Mouse (Mus musculus) kidney, adult 11 months (tissue): Measurements from ENCODE around the gene B4galnt4.
A peak's percentile ranks its signal among the peaks of the same experiment; 100 is the strongest.

Source experiments
- DNase-seq: peaks from one replicate; pipeline ENCODE4 v3.0.0; 2022

B4galnt4 gene

DNA sequence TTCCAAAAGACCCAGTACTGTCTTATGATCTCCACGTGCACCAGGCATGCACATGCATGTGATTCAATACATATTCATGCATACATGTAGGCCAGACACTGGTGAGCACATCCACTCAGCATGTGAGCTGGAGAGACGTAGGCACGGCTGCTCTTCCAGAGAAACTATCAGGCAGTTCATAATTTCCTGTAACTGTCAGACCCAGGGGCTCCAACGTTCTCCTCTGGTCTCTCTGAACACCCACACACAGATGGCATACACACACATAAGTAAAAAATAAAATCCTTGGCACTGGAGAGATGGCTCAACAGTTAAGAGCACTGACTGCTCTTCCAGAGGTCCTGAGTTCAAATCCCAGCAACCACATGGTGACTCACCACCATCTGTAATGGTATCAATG is 12.9 kb downstream of the B4galnt4 start:
- no peak for DNase-seq

GRCm38 (mm10) chr7:141077841-141078240 is 16.9 kb downstream of the B4galnt4 start, which contains the start of gene Pkp3:
TSS of gene Pkp3 (plus strand) at chr7:141078218.
- DNase-seq, result no peak

DNA sequence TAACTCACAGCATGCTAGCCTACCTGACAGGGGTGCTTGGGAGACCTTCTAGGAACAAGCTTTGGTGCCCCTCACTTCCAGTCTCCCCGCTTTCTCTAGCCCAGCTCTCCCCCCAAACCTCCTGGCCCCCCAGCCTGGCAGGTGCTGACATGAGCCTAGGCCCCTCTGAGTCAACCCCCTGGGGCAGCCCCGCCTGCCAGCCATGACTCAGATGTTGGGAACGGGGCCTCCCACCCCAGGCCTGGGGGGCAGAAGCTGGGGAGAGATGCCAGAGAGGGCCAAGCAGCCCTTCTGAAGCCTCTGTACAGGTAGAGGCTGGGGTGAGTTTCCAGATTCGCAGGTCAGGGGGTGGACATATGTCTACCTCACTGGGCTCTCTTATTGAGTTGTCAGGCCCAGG is 18.0 kb downstream of the B4galnt4 start:
- DNase-seq, result no peak

- peak; percentile 81 for DNase-seq
Measured at GRCm38 (mm10) chr7:141079481-141080449, 18.9 kb downstream of the B4galnt4 start.

DNA sequence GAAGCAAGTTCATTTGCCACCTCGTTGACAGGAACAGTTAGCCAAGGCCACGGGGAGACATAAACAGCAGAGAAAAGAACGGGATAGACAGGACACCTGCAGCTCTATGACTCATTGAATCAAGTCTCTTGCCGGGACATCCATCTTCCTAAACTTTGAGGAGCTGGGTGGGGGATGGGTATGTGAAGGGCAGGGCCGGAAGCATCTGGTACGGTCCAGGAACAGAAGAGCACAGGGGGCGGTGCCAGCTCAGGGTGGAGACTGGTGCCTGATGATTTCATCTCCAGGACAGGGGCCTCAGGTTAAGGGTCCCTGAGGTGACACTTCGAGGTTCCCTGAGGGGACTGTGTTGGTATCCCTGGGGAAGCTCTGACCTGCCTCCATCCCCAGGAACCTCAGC is 27.0 kb downstream of the B4galnt4 start:
- no peak for DNase-seq

- DNase-seq, result no peak
Measured at GRCm38 (mm10) chr7:141088473-141088872, 27.6 kb downstream of the B4galnt4 start.

DNA sequence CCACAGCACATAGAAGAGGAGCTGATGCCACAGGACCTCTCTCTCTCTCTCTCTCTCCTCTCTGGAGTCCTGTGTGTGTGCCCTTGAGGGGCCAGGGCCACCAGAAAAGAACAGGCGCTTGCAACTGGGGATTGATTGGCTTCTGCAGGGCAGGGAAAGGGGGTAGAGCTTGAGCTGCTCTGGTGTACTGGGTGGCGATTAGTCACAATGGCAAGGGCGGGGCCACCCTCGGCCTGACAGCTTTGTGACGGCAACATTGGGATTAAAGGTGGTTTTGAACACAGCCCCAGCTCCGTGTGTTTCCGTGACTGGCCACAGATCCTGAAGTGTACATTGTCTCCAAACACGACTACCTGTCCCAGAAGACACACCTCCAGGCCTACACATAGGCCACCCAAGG is 29.3 kb downstream of the B4galnt4 start:
- no peak for DNase-seq

DNA sequence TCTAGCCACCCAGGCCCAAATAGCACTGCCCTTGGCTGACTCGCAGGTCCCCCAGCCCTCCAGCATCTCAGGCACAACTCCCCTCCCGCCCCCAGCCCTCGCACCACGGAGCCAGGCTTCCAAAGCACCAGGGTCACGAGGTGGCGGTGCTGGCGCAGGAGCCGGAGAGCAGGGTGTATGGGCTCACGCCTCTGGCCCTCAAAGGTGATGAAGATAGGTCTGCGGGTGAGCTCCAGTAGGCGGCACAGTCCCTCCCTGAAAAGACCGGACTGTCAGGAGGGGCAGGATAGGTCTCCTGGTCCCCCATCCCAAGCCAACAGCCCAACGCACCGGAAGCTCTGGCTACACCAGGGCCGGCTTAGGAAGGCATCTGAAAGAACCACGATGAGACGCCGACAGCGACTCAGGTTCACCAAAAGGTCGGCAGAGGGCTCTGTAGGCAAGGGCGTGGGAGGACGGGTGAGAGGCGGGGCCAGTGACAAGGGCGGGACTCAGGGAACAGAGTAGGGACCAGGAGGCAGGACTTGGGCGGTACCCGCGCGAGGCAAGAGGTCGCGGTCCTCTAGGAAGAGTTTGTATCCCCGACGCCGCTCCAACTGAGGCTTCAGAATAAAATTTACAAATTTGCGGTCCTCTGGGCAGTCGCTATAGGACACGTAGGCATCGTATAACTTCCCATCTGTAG is 31.3 kb downstream of the B4galnt4 start:
- peak; percentile 92 for DNase-seq

GRCm38 (mm10) chr7:141093950-141094349 is 33.0 kb downstream of the B4galnt4 start:
- peak; percentile 89 for DNase-seq

- DNase-seq, result peak; percentile 92
Measured at GRCm38 (mm10) chr7:141094487-141095205, 33.7 kb downstream of the B4galnt4 start.

- DNase-seq, result no peak
Measured at GRCm38 (mm10) chr7:141096021-141096420, 35.1 kb downstream of the B4galnt4 start.

DNA sequence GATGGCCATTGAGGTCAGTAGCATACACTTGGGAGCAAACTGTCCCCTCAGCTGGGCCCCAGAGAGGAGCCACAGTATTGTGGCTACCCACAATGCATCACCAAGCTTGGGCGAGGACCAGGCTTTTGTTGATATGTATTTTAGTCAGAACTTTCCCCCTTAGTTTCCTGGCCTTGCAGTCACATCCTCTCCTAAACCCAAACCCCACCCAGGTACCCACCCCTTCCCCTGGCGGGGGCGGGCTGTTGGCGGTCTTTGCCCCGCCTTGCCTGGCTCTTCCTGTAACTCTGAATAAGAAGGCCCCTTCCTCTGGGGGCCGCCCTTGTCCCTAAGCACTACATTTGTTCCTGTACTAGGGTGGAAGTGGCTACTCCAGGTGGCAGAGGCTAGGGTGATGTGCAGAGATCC is 35.7 kb downstream of the B4galnt4 start:
- peak; percentile 80 for DNase-seq

DNA sequence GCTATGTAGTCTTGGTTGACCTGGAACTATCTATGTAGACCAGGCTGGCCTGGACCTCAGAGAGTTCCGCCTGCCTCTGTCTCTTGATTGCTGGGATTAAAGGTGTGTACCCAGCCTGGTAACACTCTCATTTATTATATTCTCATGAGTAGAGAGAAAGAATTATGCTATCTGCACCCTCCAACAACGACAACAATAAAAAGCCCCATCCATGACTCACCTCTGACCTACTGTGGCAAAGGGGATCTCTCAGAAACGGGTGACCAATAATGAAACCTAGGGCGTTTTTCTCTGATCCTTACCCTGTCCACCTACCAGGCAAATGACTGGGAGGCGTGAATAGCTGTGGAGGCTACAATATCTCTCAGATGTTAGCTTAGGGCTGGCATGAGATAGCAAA is 36.3 kb downstream of the B4galnt4 start:
- DNase-seq, result no peak

DNA sequence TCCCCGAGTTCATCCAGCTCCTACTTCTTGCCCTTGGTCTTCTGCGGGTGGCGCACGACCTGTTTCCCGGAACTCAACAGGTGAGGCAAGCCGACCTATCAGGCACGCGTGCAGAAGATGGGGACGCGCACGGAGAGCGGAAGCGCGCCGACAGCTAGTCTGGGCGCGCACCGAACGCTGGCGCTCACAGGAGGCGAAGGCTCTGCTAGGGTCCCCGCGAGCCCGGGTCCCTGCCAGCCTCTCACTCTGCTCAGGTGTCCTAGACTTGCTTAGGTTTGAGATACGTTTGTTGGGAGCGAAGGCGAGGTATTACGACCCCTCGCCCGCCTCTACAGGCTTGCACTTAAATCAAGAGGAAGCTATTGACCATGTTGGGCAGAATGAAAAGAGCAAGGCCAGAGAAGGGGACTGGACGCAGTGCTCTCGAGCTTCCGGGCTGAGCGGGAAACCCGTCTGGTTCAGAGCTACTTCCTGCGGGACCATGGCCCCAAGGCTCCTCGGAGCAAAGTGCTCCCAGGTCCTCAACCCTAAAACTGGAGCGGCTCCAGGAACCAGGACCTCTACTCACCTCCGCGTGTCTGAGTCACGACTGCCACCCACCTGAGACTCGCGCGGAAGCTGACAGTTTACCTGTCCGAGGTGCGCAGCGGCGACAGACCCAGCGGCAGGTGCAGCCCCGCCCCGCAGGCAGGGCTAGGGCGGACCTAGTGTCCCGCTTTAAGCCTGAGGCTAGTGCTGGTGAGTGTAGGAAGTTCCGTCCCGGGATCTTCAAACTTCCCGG is 39.2 kb downstream of the B4galnt4 start, which contains the start of gene Sigirr:
Gene Sigirr, minus strand, starts transcription at position 662 of the 781 bp plus-strand sequence.
- DNase-seq, result peak; percentile 70

DNA sequence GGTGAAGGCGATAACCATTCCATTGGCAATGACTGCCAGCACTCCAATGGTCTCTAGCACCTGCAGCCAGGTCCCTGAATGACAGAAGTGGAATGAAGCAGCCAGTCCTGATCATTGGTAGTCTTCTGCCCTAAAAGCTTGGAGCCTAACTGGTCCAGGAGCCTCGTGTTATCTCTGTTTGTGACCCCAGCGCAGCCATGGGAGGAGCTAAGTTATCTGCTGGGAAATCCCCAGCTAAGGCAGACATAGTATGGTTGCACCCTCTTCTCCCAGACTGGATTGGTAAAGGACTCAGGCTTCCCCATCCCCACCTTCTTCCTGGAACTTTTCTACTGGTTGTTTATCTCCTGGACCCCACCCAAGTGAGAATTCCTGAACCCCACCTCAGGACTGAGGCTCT is 42.3 kb downstream of the B4galnt4 start:
- DNase-seq, result no peak

- no peak for DNase-seq
Measured at GRCm38 (mm10) chr7:141115874-141116273, 55.0 kb downstream of the B4galnt4 start.

DNA sequence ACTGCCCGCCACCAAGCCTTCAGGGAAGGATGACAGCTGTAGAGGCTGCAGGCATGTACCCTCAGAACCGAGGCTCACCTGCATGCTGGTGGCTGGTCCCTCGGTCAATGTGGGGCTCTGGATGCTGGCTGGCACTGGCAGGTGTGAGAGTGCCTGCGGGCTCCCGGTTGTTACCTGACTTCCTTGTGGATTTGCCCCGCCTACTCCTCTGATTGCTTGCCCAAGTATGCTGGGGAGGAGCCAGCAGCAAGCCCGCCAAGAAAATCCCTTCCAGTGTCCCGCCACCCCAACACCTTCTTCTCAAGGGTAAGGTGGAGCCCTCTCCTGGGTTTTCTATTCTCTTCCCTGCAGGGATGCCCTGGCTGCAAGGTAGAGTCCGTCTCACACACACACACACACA is 56.7 kb downstream of the B4galnt4 start, which contains the start of gene Ano9:
Gene Ano9, minus strand, starts transcription at position 171 of the 400 bp plus-strand sequence.
- DNase-seq, result peak; percentile 77

- no peak for DNase-seq
Measured at GRCm38 (mm10) chr7:141119487-141119886, 58.6 kb downstream of the B4galnt4 start.

GRCm38 (mm10) chr7:141120605-141121004 is 59.7 kb downstream of the B4galnt4 start:
- DNase-seq, result no peak

DNA sequence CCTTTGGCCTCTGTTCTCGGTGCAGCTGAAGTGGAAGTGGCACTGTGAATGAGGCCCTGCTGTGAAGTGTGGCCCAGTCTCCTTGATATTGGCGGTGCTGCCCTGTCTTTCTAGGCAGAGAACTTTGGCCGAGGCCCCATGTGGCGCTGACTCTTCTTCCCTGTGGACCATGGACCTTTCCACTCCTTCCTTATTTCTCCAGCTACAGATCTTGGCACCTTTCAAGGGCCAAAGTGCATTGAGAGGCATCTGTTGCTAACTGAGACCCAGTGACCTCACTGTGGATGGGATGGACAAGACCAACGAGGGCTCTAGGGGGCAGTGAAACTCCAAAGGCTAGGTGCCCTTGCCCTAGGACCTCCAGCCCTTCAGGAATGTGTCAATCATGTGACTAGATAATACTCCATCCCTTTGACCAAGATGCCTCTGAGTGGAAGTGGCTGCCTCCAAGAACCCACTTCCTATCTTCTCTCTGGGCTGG is 60.2 kb downstream of the B4galnt4 start:
- peak; percentile 96 for DNase-seq
